Mouse (Mus musculus): ENCODE data around the gene Alyref2. TPM values are rescaled to one million over a fixed set of nuclear protein-coding genes. Genes with fewer than 3 reads are reported as not detected.
A peak's percentile ranks its signal among the peaks of the same experiment; 100 is the strongest.

Gene Alyref2
- polyA plus RNA-seq, 1 experiment from 2014 or later: 13.6 TPM

DNA sequence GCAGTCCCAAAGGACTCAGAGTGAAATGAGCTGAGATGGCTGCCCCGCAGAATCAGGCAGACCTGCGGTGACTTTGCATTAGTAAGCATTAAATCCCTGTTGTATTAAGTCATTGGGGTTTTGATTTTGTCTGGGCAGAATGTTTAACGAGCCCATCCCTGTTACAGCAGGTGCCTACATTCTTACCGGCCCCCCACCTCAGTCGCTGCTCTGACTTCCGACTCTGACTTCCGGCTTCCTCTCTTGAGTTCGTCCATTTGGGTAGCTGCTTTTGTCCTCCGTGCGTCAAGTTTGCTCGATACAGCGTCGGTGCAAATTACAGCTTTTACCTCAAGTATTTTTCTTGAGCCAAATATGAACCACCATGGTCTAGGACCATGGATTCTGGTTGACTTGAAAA, 9.0 kb upstream of the Alyref2 start:
- no peak for ATAC-seq (ENCODE audit: low read depth)
- H3K4me2 ChIP-seq (ENCODE audit: low read depth, low read length): no peak overlapping the region
- 92% methylated on average over 13 of the region's 13 CpGs for WGBS
- no peaks in the 10 kb centered on the region for H3K4me1 ChIP-seq (replicated peaks; ENCODE audit: control insufficient read depth, insufficient read depth, low read length)
- no peak overlapping the region for H3K4me3 ChIP-seq (ENCODE audit: low read length)
- H3K9ac ChIP-seq (ENCODE audit: low read length): no peak overlapping the region
- no peaks in the 10 kb centered on the region for H3K27me3 ChIP-seq (ENCODE audit: control insufficient read depth, insufficient read depth, low read depth, low read length)
- no peak overlapping the region for H3K27ac ChIP-seq (ENCODE audit: low read length)
- peaks cover 13% of the 10 kb centered on the region; the same call in 1 of the 2 replicates for H3K9me3 ChIP-seq (ENCODE audit: control insufficient read depth, low read length)
- H3K36me3 ChIP-seq (ENCODE audit: control insufficient read depth, insufficient read depth, low read length): no peaks in the 10 kb centered on the region

GRCm38 (mm10) chr1:171495371-171495770, 7.9 kb upstream of the Alyref2 start:
- H3K9ac ChIP-seq (ENCODE audit: low read length): no peak overlapping the region
- no peaks in the 10 kb centered on the region for H3K4me1 ChIP-seq (replicated peaks; ENCODE audit: control insufficient read depth, insufficient read depth, low read length)
- no peaks in the 10 kb centered on the region for H3K36me3 ChIP-seq (ENCODE audit: control insufficient read depth, insufficient read depth, low read length)
- H3K4me2 ChIP-seq (ENCODE audit: low read depth, low read length): no peak overlapping the region
- H3K9me3 ChIP-seq (ENCODE audit: control insufficient read depth, low read length): peaks cover 9% of the 10 kb centered on the region; the same call in 1 of the 2 replicates
- H3K27ac ChIP-seq (ENCODE audit: low read length): no peak overlapping the region
- 83% methylated on average over 6 of the region's 6 CpGs for WGBS
- no peaks in the 10 kb centered on the region for H3K27me3 ChIP-seq (ENCODE audit: control insufficient read depth, insufficient read depth, low read depth, low read length)
- no peak for ATAC-seq (ENCODE audit: low read depth)
- H3K4me3 ChIP-seq (ENCODE audit: low read length): no peak overlapping the region

GRCm38 (mm10) chr1:171499856-171500255, 3.4 kb upstream of the Alyref2 start:
- H3K36me3 ChIP-seq (ENCODE audit: control insufficient read depth, insufficient read depth, low read length): no peaks in the 10 kb centered on the region
- 0 out of 2 replicates have a peak, but pooled peaks cover 4% of the 10 kb centered on the region for H3K9me3 ChIP-seq (ENCODE audit: control insufficient read depth, low read length)
- no peaks in the 10 kb centered on the region for H3K27me3 ChIP-seq (ENCODE audit: control insufficient read depth, insufficient read depth, low read depth, low read length)
- no peak for ATAC-seq (ENCODE audit: low read depth)
- 76% methylated on average over 5 of the region's 5 CpGs for WGBS
- H3K4me3 ChIP-seq (ENCODE audit: low read length): no peak overlapping the region
- H3K9ac ChIP-seq (ENCODE audit: low read length): no peak overlapping the region
- peaks cover 5% of the 10 kb centered on the region; the same call in 1 of the 2 replicates for H3K4me1 ChIP-seq (replicated peaks; ENCODE audit: control insufficient read depth, insufficient read depth, low read length)
- no peak overlapping the region for H3K4me2 ChIP-seq (ENCODE audit: low read depth, low read length)
- no peak overlapping the region for H3K27ac ChIP-seq (ENCODE audit: low read length)

DNA sequence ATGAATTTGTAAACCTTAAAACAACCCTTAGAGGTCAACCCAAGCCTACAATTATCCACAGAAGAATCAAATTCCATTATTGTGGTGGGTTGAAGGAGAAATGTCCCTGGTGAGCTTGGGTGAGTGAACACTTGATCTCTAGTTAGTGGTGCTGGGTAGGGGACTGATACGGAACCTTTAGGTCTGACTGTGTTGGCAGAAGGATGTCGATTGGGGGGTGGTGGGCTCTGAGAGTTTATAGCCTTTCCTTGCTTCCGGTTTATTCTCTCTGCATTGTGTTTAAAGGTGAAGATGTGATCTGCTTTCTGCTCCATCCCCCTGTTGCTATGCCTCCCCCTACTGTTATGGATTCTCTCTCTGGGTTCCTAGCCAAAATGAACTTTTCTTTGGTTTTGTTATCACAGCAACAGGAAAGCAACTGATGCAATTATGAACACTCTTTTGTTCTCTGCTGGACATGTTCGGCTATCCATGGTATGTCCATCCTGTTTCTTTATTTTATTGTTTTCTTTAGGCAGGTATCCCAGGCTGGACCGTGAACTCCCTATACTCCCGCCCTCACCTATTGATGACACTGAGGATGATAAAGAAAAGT, 2.2 kb upstream of the Alyref2 start:
- ATAC-seq (ENCODE audit: low read depth): no peak
- WGBS: 52% methylated on average over 6 of the region's 6 CpGs
- H3K36me3 ChIP-seq (ENCODE audit: control insufficient read depth, insufficient read depth, low read length): no peaks in the 10 kb centered on the region
- H3K4me1 ChIP-seq (replicated peaks; ENCODE audit: control insufficient read depth, insufficient read depth, low read length): peaks cover 5% of the 10 kb centered on the region; the same call in 1 of the 2 replicates
- no peak overlapping the region for H3K27ac ChIP-seq (ENCODE audit: low read length)
- no peak overlapping the region for H3K4me3 ChIP-seq (ENCODE audit: low read length)
- no peak overlapping the region for H3K4me2 ChIP-seq (ENCODE audit: low read depth, low read length)
- H3K9me3 ChIP-seq (ENCODE audit: control insufficient read depth, low read length): 0 out of 2 replicates have a peak, but pooled peaks cover 4% of the 10 kb centered on the region
- H3K27me3 ChIP-seq (ENCODE audit: control insufficient read depth, insufficient read depth, low read depth, low read length): no peaks in the 10 kb centered on the region
- H3K9ac ChIP-seq (ENCODE audit: low read length): no peak overlapping the region

DNA sequence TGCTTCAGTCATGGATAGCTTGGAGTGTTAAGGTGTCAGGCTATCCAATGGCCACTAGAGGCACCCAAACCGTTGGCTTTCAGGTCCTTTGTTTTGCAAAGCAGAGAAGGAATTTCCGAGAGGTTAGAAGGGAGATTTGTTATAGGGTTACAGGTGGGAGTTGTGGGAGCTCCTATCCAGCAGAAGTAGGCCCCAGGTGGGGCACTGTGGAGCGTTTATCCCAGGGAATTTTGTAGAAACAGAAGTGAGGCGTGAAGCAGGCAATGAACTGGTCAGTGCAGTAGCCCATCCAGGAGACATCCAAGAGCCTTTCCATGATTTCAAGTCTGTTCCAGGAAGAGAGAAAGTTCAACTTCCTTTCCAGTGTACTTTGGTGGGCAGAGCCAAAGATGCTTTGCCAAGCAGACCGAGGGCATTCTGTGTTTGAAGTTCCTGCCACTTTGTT, 1.6 kb upstream of the Alyref2 start:
- Histone ChIP-seq H3K4me3 (ENCODE audit: low read length) (peak overlapping the region; percentile 23; the same call in 1 of the 2 replicates), H3K27me3 (ENCODE audit: control insufficient read depth, insufficient read depth, low read depth, low read length) (no peaks in the 10 kb centered on the region), H3K4me2 (ENCODE audit: low read depth, low read length) (peak overlapping the region; percentile 46), H3K9me3 (ENCODE audit: control insufficient read depth, low read length) (0 out of 2 replicates have a peak, but pooled peaks cover 4% of the 10 kb centered on the region), H3K4me1 (replicated peaks; ENCODE audit: control insufficient read depth, insufficient read depth, low read length) (peaks cover 5% of the 10 kb centered on the region; the same call in 1 of the 2 replicates), H3K27ac (ENCODE audit: low read length) (peak overlapping the region; percentile 78), H3K9ac (ENCODE audit: low read length) (peak overlapping the region; percentile 54; the same call in 1 of the 2 replicates), H3K36me3 (ENCODE audit: control insufficient read depth, insufficient read depth, low read length) (no peaks in the 10 kb centered on the region)
- 4% methylated on average over 5 of the region's 5 CpGs for WGBS
- ATAC-seq (ENCODE audit: low read depth): no peak

- Histone ChIP-seq H3K4me1 (replicated peaks; ENCODE audit: control insufficient read depth, insufficient read depth, low read length) (peaks cover 5% of the 10 kb centered on the region; the same call in 1 of the 2 replicates), H3K4me2 (ENCODE audit: low read depth, low read length) (peak overlapping the region; percentile 46), H3K9me3 (ENCODE audit: control insufficient read depth, low read length) (no peaks in the 10 kb centered on the region), H3K27me3 (ENCODE audit: control insufficient read depth, insufficient read depth, low read depth, low read length) (no peaks in the 10 kb centered on the region), H3K36me3 (ENCODE audit: control insufficient read depth, insufficient read depth, low read length) (no peaks in the 10 kb centered on the region), H3K4me3 (ENCODE audit: low read length) (peak overlapping the region; percentile 20), H3K9ac (ENCODE audit: low read length) (peak overlapping the region; percentile 35; the same call in 1 of the 2 replicates), H3K27ac (ENCODE audit: low read length) (peak overlapping the region; percentile 96)
- WGBS: under 1% methylated on average over 14 of the region's 14 CpGs
- peak; percentile 84 for ATAC-seq (ENCODE audit: low read depth)
Observed at GRCm38 (mm10) chr1:171502388-171503249, 659 bp upstream of the Alyref2 start.

DNA sequence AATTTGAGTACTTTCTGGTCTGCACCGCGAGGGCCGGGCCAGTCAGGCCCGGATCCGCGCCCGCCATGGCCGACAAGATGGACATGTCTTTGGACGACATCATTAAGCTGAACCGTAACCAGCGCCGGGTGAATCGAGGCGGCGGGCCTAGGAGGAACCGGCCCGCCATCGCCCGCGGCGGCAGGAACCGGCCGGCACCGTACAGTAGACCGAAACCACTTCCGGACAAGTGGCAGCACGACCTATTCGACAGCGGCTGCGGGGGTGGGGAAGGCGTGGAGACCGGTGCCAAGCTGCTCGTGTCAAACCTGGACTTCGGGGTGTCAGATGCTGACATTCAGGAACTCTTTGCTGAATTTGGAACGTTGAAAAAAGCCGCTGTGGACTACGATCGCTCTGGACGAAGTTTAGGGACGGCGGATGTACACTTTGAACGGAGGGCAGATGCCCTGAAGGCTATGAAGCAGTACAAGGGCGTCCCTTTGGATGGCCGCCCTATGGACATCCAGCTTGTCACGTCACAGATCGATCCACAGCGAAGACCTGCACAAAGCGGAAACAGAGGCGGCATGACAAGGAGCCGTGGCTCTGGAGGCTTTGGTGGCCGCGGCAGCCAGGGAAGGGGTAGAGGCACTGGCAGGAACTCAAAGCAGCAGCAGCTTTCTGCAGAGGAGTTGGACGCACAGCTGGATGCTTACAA, 464 bp downstream of the Alyref2 start:
- ATAC-seq (ENCODE audit: low read depth): peak; percentile 67
- H3K4me2 ChIP-seq (ENCODE audit: low read depth, low read length): peak overlapping the region; percentile 85
- H3K9me3 ChIP-seq (ENCODE audit: control insufficient read depth, low read length): no peaks in the 10 kb centered on the region
- peaks cover 5% of the 10 kb centered on the region; the same call in 1 of the 2 replicates for H3K4me1 ChIP-seq (replicated peaks; ENCODE audit: control insufficient read depth, insufficient read depth, low read length)
- peak overlapping the region; percentile 77 for H3K4me3 ChIP-seq (ENCODE audit: low read length)
- no peaks in the 10 kb centered on the region for H3K36me3 ChIP-seq (ENCODE audit: control insufficient read depth, insufficient read depth, low read length)
- H3K9ac ChIP-seq (ENCODE audit: low read length): peak overlapping the region; percentile 86
- H3K27me3 ChIP-seq (ENCODE audit: control insufficient read depth, insufficient read depth, low read depth, low read length): no peaks in the 10 kb centered on the region
- WGBS: under 1% methylated on average over 53 of the region's 53 CpGs
- peak overlapping the region; percentile 96 for H3K27ac ChIP-seq (ENCODE audit: low read length)

- ATAC-seq (ENCODE audit: low read depth): no peak
- no peak overlapping the region for H3K27ac ChIP-seq (ENCODE audit: low read length)
- no peak overlapping the region for H3K4me3 ChIP-seq (ENCODE audit: low read length)
- WGBS: 73% methylated on average over 4 of the region's 4 CpGs
- peaks cover 5% of the 10 kb centered on the region; the same call in 1 of the 2 replicates for H3K4me1 ChIP-seq (replicated peaks; ENCODE audit: control insufficient read depth, insufficient read depth, low read length)
- H3K36me3 ChIP-seq (ENCODE audit: control insufficient read depth, insufficient read depth, low read length): no peaks in the 10 kb centered on the region
- peak overlapping the region; percentile 42 for H3K4me2 ChIP-seq (ENCODE audit: low read depth, low read length)
- peak overlapping the region; percentile 40 for H3K9ac ChIP-seq (ENCODE audit: low read length)
- H3K9me3 ChIP-seq (ENCODE audit: control insufficient read depth, low read length): no peaks in the 10 kb centered on the region
- no peaks in the 10 kb centered on the region for H3K27me3 ChIP-seq (ENCODE audit: control insufficient read depth, insufficient read depth, low read depth, low read length)
Observed at GRCm38 (mm10) chr1:171504586-171504985, 1.3 kb downstream of the Alyref2 start.

Measured in lung, embryonic 16.5 days (tissue).